Mouse (Mus musculus) hindbrain, embryonic 16.5 days (tissue): ENCODE measurements around the gene Pten. TPM values are rescaled to one million over a fixed set of nuclear protein-coding genes. Genes with fewer than 3 reads are reported as not detected.
"Not testable (repeated sequence)": the region's sequence is repeated elsewhere in the genome, so short reads cannot be mapped to it uniquely, and the experiment has no call there.

Experiments used
- ATAC-seq: fragments of 200-750 bp; cut with Nextera tagmentation; 2 replicates; pipeline ENCODE4 v1.8.0; 2017; ENCODE audit warnings: moderate TSS enrichment, moderate library complexity
- H3K27ac ChIP-seq: fragments of 300-500 bp; sonication (generic); 2 replicates; pipeline ENCODE4 v1.5.1; 2014; ENCODE audit warnings: low read depth, mild to moderate bottlenecking, control low read depth, low read length, moderate library complexity
- H3K27me3 ChIP-seq: fragments of 300-500 bp; sonication (generic); replicated peaks from 2 replicates; pipeline ENCODE4 v1.6.1; 2014; ENCODE audit warnings: low read length; ENCODE audit not compliant: control insufficient read depth, insufficient read depth
- H3K36me3 ChIP-seq: fragments of 300-500 bp; sonication (generic); 2 replicates; pipeline ENCODE4 v1.6.1; 2014; ENCODE audit warnings: mild to moderate bottlenecking, low read length, moderate library complexity, mixed read lengths; ENCODE audit not compliant: control insufficient read depth, insufficient read depth
- H3K4me1 ChIP-seq: fragments of 300-500 bp; sonication (generic); 2 replicates; pipeline ENCODE4 v1.6.1; 2014; ENCODE audit warnings: low read depth, low read length; ENCODE audit not compliant: control insufficient read depth, insufficient read depth
- H3K4me2 ChIP-seq: fragments of 300-500 bp; sonication (generic); 2 replicates; pipeline ENCODE4 v1.6.1; 2014; ENCODE audit warnings: mild to moderate bottlenecking, low read length, control low read depth, moderate library complexity
- H3K4me3 ChIP-seq: fragments of 300-500 bp; sonication (generic); 2 replicates; pipeline ENCODE4 v1.5.1; 2014; ENCODE audit warnings: mild to moderate bottlenecking, low read length, control low read depth, moderate library complexity
- H3K9ac ChIP-seq: fragments of 300-500 bp; sonication (generic); 2 replicates; pipeline ENCODE4 v1.6.1; 2014; ENCODE audit warnings: low read depth, mild to moderate bottlenecking, control low read depth, low read length, moderate library complexity
- H3K9me3 ChIP-seq: fragments of 300-500 bp; sonication (generic); 2 replicates; pipeline ENCODE4 v1.6.1; 2014; ENCODE audit warnings: mild to moderate bottlenecking, low read length, moderate library complexity; ENCODE audit not compliant: control insufficient read depth
- WGBS: fragments of 180-500 bp; shearing (Covaris S2); extraction: QIAGEN DNeasy Blood & Tissue Kit; methylation state at CpG from one replicate; pipeline ENCODE4 v1.1.7; 2014; 5-methylcytosine and 5-hydroxymethylcytosine counted together
- polyA plus RNA-seq: library from polyadenylated mRNA; unstranded; fragments of >200 nt; fragmentation: Nextera tagmentation; extraction: Ambion mirVana; gene quantifications from 2 replicates; pipeline ENCODE4 v1.2.1, GENCODE M21; 2015

Gene Pten
- polyA plus RNA-seq, 1 experiment from 2014 or later = 10.8 TPM

DNA sequence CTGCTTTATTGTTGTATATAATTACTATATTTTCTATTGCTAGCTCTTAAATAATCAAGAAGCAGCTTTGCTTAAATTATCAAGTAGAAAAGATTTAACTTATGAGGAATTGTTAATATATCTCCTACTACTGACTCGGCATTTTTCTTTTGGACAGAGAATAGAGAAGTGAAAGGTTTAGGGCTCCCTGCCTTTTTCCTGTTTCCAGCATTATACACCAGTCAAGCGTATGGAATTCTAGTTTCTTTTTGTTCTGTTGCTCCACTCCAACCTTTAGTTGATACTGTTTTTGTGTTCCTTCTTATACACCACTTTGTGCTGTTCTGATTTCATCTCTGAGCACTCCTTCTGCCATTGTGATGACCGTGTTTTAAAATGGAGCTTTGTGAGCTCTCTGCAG is 32.2 kb downstream of the Pten start:
- Histone ChIP-seq H3K9ac (no peak overlapping the region), H3K9me3 (no peaks in the 10 kb centered on the region), H3K4me2 (no peak overlapping the region), H3K4me1 (peaks cover 13% of the 10 kb centered on the region), H3K4me3 (no peak overlapping the region), H3K27ac (no peak overlapping the region), H3K27me3 (no peaks in the 10 kb centered on the region), H3K36me3 (no peaks in the 10 kb centered on the region; the same call in 1 of the 2 replicates)
- 36% methylated on average over 3 of the region's 3 CpGs for WGBS
- no peak for ATAC-seq

DNA sequence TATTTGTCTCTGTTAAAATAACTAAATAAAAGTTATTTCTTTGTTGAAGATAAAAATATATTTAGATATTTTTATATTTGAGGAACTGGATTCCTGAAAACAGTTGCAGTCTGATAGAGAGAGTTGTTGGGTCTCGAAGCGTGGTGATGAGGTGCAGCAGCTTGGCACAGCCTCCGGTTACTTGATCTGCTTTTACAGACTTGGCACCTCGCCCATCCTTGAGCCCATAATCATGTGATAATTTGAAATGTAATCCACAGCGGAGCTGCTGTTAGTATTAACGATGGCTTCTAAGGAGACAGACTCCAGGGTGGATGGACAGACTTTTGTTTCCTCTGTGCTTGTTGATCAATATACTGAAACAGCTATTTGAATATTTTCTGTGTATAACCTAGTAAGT is 35.3 kb downstream of the Pten start:
- no peaks in the 10 kb centered on the region for H3K27me3 ChIP-seq
- H3K27ac ChIP-seq = no peak overlapping the region
- 0 out of 2 replicates have a peak, but pooled peaks have one; percentile 55 for ATAC-seq
- H3K4me3 ChIP-seq = no peak overlapping the region
- H3K36me3 ChIP-seq = no peaks in the 10 kb centered on the region
- H3K4me2 ChIP-seq = no peak overlapping the region
- no peaks in the 10 kb centered on the region for H3K9me3 ChIP-seq
- H3K9ac ChIP-seq = no peak overlapping the region
- H3K4me1 ChIP-seq = peaks cover 13% of the 10 kb centered on the region
- WGBS = 23% methylated on average over 6 of the region's 6 CpGs

DNA sequence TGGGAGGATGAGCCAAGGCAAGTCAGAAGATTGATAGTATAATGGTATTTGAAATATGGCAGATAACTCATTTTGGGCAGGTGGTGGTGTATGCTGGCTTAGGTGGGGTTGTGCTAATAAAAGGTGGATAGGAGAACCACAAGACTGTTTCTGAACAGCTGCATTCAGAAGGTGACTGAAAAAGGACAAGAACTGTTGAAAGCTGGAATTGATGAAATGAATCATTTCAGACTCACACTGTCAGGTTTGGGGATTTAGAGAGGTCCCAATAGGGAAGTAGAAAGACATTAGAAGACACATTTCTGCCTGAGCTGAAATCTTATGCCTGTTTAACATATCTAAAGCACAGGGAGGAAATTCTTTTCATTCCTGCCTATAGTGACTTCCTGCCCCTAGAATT is 36.6 kb downstream of the Pten start:
- H3K4me1 ChIP-seq = peaks cover 13% of the 10 kb centered on the region
- ATAC-seq = no peak
- no peak overlapping the region for H3K9ac ChIP-seq
- H3K4me3 ChIP-seq = no peak overlapping the region
- no peaks in the 10 kb centered on the region for H3K27me3 ChIP-seq
- no peaks in the 10 kb centered on the region for H3K9me3 ChIP-seq
- H3K36me3 ChIP-seq = no peaks in the 10 kb centered on the region
- no peak overlapping the region for H3K27ac ChIP-seq
- no peak overlapping the region for H3K4me2 ChIP-seq

DNA sequence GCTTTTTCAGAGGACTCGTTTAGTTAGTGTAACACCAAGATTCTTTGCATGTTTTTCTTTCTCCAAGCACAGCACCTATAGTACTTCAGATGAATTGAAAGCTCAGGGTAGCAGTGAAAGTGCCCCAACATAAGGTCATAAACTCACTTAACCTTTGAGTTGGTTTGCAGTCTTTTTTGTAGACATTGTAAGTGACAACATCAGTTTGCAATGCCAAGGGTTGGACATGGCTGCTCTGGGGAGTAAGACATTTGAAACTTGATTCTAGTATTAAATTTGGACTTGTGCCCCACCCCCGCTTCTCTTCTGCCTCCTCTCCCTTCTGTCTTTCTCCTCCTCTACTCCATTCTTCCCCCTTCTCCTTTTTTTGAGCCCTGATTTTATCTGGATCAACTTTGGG is 43.3 kb downstream of the Pten start:
- Histone ChIP-seq H3K4me3 (no peak overlapping the region), H3K9ac (no peak overlapping the region), H3K36me3 (no peaks in the 10 kb centered on the region), H3K27me3 (no peaks in the 10 kb centered on the region), H3K4me1 (no peaks in the 10 kb centered on the region), H3K4me2 (no peak overlapping the region), H3K9me3 (no peaks in the 10 kb centered on the region), H3K27ac (no peak overlapping the region)
- WGBS = 77% methylated on average over 2 of the region's 2 CpGs
- ATAC-seq = no peak

DNA sequence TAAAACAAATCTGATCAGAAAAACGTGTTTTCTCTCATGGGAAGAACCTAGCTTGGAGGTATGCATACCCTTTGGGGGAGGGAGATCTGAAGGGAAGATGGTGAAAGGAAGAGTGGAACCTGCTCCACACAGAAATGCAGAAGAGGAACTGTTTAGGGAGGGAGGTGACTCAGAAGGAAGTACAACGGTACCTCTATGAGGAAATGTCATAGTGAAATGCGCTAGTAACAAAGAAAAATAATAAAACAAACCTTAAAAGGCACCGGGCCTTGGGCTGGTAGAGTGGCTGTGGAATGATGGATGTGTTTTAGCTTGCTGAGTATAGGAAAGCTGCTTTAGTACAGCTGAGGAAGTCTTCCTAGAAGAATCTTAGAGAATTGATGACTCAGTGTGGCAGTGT is 47.4 kb downstream of the Pten start:
- H3K27me3 ChIP-seq = no peaks in the 10 kb centered on the region
- H3K9ac ChIP-seq = no peak overlapping the region
- H3K4me1 ChIP-seq = no peaks in the 10 kb centered on the region
- no peaks in the 10 kb centered on the region for H3K36me3 ChIP-seq
- no peak overlapping the region for H3K4me2 ChIP-seq
- no peak overlapping the region for H3K27ac ChIP-seq
- WGBS = 84% methylated on average over 4 of the region's 4 CpGs
- H3K4me3 ChIP-seq = no peak overlapping the region
- H3K9me3 ChIP-seq = no peaks in the 10 kb centered on the region
- no peak for ATAC-seq

DNA sequence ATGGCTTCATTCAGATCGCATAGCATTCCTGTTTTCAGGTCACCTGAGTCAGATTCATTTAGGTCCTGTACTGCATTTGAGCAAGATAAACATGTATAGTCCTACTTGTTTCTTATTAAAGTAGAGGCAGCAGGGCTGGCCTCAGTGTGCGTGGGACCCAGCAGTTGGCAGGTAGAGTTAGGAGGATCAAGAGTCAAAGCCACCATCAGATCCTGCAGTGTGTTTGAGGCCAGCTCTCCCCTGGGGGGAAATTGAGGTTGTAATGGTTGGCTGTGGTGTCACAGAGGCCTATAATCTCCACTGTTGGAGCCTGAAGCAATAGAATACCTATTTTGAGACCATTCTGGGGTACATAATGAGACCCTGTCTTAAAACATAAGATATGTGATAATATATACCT is 50.3 kb downstream of the Pten start:
- ATAC-seq = no peak
- H3K27ac ChIP-seq = no peak overlapping the region
- no peaks in the 10 kb centered on the region for H3K9me3 ChIP-seq
- 86% methylated on average over 2 of the region's 2 CpGs for WGBS
- H3K4me3 ChIP-seq = no peak overlapping the region
- no peak overlapping the region for H3K4me2 ChIP-seq
- H3K36me3 ChIP-seq = no peaks in the 10 kb centered on the region
- no peak overlapping the region for H3K9ac ChIP-seq
- no peaks in the 10 kb centered on the region for H3K4me1 ChIP-seq
- H3K27me3 ChIP-seq = no peaks in the 10 kb centered on the region

DNA sequence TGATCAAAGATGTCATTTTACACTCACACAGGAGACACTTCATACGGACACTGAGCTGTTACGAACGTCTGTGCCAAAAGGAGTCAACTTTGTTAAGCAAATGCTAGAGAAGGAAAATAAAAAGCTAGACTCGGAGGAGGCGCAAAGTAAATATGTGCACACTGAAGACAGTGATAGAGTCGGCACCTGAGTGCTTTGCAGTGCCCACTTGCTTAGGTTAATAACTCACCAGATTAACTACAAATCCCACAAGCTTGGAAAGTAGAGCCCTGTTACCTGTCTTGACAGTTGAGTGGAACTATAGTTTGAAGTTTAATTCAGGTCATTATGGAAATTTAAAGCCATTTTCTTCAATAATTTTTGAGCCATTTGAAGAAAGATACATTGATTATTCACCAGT is 51.4 kb downstream of the Pten start:
- H3K9me3 ChIP-seq = no peaks in the 10 kb centered on the region
- 86% methylated on average over 6 of the region's 6 CpGs for WGBS
- H3K27ac ChIP-seq = no peak overlapping the region
- ATAC-seq = no peak
- H3K4me2 ChIP-seq = no peak overlapping the region
- no peaks in the 10 kb centered on the region for H3K4me1 ChIP-seq
- H3K9ac ChIP-seq = no peak overlapping the region
- H3K36me3 ChIP-seq = no peaks in the 10 kb centered on the region
- no peak overlapping the region for H3K4me3 ChIP-seq
- H3K27me3 ChIP-seq = no peaks in the 10 kb centered on the region

DNA sequence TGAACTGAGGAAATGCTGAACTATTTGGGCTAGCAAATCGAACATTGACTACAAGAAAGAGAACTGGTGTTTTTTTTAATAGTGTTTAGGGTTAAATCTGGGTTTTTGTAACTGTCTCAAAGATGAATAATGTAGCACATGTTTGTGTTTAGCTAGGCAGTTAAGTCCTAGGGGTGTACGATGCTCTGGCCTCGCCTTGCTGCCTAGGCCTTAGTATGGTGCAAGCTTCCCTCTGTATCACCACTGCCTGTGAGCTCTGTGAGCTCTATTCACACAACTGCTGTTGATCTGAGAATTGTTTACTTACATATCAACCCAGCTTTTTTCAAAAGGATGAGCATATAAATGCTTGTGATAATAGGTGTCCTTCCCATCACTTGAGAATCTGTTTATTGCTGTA is 51.8 kb downstream of the Pten start:
- Histone ChIP-seq H3K9ac (no peak overlapping the region), H3K27me3 (no peaks in the 10 kb centered on the region), H3K27ac (no peak overlapping the region), H3K4me1 (no peaks in the 10 kb centered on the region), H3K4me3 (no peak overlapping the region), H3K36me3 (no peaks in the 10 kb centered on the region), H3K9me3 (no peaks in the 10 kb centered on the region), H3K4me2 (no peak overlapping the region)
- ATAC-seq = no peak
- WGBS = 90% methylated on average over 3 of the region's 3 CpGs

DNA sequence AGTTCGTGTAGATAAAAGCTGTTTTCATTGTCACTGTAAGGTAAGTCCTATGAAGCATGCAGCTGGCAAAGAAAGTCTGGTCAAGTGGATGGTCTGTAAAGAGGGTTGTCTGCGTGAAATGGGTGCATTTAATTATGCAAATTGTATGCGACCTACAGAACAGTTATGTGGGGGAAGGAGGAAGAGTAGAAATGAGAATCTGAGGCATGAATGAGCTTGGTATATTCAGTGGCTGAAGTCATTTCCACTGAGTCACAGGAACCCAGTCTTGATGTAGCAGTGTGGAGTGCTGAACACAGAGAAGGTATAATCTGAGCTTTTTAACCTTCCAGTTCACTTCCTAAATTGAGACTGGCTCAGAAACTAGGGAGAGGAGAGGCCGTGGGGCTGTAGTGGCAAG is 61.5 kb downstream of the Pten start:
- no peaks in the 10 kb centered on the region for H3K4me1 ChIP-seq
- 44% methylated on average over 4 of the region's 4 CpGs for WGBS
- H3K27me3 ChIP-seq = no peaks in the 10 kb centered on the region
- no peak overlapping the region for H3K4me3 ChIP-seq
- no peak overlapping the region for H3K9ac ChIP-seq
- no peak overlapping the region for H3K4me2 ChIP-seq
- peak; percentile 14; the same call in 1 of the 2 replicates for ATAC-seq
- H3K9me3 ChIP-seq = no peaks in the 10 kb centered on the region
- H3K27ac ChIP-seq = no peak overlapping the region
- H3K36me3 ChIP-seq = no peaks in the 10 kb centered on the region; the same call in 1 of the 2 replicates

DNA sequence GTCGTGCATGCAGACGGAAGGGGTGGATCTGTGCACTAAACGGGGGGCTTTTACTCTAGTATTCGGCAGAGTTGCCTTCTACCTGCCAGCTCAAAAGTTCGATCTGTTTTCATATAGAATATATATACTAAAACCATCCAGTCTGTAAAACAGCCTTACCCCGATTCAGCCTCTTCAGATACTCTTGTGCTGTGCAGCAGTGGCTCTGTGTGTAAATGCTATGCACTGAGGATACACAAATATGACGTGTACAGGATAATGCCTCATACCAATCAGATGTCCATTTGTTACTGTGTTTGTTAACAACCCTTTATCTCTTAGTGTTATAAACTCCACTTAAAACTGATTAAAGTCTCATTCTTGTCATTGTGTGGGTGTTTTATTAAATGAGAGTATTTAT is 65.7 kb downstream of the Pten start:
- H3K9me3 ChIP-seq, H3K4me3 ChIP-seq, H3K27ac ChIP-seq, H3K4me1 ChIP-seq, H3K4me2 ChIP-seq, ATAC-seq, H3K27me3 ChIP-seq, H3K36me3 ChIP-seq, H3K9ac ChIP-seq: not testable (repeated sequence)
- WGBS = no CpG with 5 or more reads among the region's 7 CpGs
